Mouse (Mus musculus): ENCODE measurements at regions not wholly inside any gene's neighbourhood (a gene's known extent, or its start where the extent isn't known, plus 50 kb on each side); places are given as distances from the start of the nearest gene placed in this dataset.

DNA sequence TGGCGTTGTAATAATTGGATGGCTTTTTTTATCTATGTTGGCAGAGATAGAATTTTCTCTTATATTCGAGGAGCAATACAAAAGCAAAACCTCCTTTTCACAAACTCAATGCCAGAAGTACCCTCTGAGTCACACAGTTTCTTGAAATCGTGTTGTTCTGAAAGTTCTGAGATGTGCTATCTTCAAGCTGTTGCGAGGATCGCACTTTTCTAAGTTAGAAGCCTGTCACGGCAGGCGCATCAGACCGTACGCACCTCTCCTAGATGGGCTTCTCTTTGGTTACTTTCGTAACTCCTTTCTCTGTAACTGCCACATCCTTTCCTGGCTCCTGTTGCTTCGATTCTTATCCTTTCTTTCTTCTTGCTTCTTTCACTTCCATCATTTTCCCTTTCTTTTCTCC, 271.2 kb upstream of the Arrdc3 start:
- peak; percentile 75 for ATAC-seq (ENCODE audit: low TSS enrichment)

DNA sequence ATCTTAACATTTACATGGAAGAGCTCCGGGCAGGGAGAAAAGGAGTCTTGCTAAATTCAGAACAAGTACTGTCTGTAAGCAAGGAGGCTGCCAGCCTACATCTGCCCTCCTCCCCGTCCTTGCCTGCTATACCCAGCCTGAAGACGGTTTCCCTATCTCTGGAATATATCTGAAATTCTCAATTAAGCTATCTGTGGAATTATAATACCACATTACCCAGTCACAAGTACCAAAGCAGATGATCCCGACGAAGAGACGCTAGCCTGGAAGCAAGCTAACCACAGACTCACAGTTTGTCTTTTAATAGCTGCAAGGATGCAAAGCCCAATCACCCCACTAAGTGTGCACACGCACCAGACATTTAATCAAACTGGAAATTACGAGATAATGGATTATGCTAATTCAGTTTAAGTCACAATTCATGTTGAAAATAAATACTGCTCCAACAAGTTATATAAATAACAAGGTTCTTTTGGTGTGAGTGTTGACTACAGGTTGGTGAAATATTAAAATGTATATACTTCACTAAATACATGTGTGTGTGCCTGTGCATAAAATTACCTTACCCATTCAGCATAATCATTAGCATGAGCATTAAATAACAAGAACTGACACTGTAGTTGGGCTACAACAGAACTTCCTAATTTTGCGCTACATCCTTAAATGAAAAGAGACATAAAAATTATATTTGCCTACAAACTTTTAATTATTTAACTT, 269.9 kb upstream of the Arrdc3 start:
- ATAC-seq (ENCODE audit: low TSS enrichment): peak; percentile 96

DNA sequence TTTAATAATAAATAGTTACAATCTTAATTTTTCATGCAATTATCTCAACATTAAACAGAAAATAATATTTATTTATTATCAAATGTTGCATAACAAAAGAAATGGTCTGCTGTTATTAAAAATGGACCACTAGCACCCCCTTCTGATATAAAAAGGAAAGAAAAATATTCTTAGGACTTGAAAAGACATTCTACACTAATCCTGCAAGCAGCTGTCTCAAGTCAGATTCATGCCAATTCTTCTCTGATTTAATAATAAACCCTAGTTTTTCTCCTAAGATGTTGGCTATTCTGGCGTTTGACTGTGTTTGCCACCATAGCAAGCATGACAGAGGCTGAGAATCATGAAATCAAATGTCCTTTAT, 269.3 kb upstream of the Arrdc3 start:
- no peak for ATAC-seq (ENCODE audit: low TSS enrichment)

DNA sequence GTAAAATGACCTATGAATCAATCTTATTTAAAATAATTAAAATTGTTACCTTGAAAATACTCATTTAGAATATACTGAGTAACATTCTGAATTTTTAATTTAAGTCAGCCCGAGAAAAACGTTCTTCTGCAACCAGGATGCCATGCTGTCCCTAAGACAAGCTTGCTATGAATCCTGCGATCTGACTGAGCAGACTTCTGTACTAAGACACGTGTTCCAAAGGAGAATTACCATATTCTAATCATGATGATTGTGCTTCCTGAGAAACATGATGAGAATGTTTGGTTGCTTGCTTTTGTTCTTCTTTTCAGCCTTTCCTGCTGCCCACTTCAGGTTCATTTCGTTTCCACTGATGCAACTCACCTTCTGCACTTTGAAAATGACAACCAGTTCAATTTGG, 268.2 kb upstream of the Arrdc3 start:
- no peak for ATAC-seq (ENCODE audit: low TSS enrichment)

DNA sequence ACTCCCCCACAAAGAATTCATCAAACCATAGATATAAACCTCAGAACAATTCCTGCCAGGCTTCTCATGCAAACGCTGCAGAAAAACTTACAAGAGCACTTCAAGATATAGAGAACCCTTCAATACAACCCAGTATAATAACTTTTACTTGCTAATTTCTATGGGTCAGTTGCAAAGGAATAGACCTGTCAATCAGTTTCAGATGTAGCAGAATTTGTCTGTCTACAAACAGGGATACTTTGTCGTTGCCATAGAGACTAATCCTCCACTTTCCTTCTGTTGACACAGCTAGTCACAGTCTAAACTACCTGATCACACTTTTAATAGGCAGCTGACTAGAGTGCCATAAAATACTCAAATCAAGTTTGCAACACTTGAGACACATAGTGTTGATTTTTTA, 260.2 kb upstream of the Arrdc3 start:
- no peak for ATAC-seq (ENCODE audit: low TSS enrichment)

DNA sequence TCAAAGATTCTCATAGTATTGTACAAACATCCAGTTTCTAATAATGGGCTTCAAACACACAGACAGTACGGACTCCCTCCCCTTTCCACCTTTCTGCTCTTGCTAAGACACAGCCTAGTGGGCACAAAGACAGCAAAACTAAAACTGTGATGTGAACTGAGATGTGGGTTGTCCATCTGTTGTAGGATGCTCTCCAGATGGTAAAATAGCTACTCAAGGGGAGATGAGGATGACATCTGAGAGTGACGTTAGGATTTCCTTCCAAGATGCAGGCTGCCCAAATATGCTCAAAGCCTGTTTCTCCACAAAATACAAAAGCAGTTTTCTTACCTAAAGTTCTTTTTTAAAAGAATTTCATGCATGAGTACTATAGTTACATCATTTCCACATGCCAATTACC, 241.8 kb upstream of the Arrdc3 start:
- peak; percentile 73; the same call in 1 of the 2 replicates for ATAC-seq (ENCODE audit: low TSS enrichment)

DNA sequence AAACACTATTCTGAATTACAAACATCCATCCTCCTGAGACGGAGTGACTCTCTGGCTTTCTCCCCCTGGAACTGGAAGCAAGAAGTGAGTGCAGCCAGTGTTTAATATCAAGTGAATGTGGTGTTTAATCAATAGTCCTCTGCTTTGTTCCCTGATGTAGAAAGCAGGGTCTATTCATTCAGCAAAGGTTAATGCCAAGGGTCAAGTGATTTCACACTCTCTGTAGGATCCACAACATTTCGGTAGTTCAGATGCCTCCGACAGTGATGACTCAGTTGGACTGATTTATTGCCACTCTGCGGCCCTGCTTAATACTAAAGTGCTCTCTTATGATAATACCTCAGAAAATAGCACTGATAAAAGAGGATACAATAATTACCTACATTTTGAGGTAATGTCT, 235.6 kb upstream of the Arrdc3 start:
- ATAC-seq (ENCODE audit: low TSS enrichment): no peak

DNA sequence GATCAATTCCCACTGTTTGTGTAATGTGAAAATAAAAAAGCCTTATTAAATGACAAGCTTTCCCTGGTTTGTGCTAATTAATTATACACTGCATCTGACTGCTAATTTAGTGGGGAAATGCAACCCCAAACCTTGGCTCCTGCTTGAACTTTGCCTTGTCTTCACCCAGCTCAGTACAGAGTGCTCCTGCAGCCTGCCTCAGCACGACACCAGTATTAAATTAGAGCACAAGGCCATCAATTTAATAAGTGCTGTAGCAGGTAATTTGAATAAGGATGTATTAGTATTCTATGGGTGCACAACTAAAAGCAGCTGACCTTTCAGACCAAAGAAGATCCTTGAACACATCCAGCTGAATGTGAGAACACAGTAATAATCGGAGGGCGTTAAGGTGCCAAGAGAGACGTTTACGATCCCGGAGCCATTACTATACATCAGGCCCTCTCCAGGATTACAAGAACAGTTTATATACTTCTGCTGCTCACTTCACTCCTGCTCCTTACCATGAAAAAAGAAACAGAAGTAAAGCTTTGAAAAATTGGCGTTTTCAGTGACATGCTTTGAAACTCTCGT, 230.1 kb upstream of the Arrdc3 start:
- ATAC-seq (ENCODE audit: low TSS enrichment): no peak

DNA sequence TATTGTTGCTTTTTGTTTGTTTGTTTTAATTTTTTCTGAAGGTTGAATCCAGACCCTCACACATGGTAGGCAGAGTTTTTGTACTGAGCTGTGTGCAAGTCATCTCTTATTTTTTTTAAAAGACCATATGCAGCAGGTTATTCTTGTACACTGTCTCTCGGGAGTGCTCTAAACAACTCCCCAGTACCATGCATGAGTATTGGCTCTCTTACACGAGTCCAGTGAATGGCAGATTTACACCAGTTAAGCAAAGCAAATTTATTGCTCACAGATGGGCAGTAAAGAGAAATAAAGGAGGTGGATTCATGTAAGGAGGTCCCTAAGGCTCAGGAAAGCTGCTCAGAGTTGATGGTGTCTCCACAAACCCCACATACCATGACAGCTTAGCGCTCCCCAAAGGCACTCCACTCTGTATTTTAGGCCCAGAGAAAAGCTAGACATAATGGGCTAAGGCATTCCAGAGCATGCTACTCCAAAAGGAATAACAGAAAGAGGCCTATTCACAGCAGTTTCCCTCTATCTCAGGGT, 216.9 kb upstream of the Arrdc3 start:
- no peak for ATAC-seq (ENCODE audit: low TSS enrichment)

DNA sequence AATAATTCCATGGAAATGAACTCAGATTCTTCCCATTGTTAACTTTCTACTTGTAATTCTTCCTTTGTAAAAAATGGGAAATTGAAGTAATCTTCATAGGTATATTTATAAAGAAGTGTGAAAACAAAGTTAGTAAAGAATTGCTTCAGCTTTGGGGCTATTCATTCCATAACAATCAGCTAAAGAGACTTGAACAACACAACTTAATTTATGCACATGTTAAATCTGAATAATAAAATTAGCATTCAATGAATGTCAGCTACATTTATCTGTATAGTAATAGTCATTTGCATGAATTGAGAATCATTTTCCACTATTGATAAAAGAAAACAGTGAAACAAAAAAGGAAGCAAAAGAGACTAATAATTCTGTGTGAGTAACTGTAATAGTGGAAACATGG, 193.3 kb upstream of the Arrdc3 start:
- ATAC-seq (ENCODE audit: low TSS enrichment): no peak

DNA sequence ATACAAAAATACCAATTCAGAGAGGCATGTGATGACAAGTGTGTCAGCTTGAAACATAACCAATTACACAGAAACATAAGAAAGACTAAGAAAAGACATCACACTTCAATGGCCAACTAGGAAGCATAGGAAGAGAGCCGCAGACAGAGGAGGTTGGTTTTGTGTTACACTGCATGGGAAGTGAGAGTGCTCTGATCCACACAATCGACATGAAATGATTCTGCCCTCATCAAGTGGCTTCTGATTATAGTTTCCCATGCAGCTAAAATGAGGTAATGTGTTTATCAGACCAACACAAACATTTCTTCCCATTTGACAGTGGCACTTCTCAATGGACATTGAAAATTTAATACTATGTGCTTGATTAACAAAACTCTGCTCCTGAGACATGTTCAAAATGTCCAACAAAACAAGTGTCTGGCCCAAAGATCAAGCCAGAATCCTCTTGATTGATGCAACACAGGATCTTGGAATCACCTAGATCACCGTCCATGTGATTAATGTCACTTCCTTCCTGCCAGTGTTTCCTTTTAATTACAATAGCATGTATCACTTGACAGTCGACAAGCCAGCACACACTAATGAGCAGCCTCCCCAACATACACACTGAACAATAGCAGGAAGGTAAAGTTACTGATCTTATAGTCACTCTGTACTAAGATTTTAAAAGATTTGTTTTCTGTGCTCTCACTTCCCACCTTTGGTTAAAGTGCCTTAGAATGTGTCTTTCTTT, 192.4 kb upstream of the Arrdc3 start:
- ATAC-seq (ENCODE audit: low TSS enrichment): no peak

DNA sequence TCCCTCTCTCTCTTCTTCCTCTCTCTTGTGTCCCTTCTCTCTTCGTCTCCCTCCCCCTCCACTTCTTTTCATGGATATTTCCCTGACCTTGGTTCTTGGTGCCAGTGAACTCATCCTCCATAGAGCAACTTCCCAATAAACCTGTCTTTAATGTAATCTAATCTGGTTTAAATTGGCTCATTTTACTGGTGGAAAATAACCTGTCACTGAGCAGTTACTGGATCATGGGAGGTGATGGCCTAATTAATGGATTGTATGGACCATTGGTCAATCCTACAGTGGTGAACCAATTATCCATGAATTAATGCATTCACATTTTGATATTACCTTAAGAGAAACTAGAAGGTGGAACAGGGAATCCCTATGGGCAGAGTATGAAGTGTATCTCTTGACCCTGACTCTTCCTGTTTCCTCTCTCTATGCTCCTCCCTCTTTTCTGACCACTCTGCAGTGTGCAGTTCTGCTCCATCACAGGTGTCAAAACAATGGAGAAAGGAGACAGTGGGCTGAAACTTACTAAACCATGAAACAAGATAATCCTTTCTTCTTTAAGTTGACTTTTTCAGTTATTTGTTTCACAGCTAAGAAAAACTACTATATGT, 187.5 kb upstream of the Arrdc3 start:
- ATAC-seq (ENCODE audit: low TSS enrichment): no peak

DNA sequence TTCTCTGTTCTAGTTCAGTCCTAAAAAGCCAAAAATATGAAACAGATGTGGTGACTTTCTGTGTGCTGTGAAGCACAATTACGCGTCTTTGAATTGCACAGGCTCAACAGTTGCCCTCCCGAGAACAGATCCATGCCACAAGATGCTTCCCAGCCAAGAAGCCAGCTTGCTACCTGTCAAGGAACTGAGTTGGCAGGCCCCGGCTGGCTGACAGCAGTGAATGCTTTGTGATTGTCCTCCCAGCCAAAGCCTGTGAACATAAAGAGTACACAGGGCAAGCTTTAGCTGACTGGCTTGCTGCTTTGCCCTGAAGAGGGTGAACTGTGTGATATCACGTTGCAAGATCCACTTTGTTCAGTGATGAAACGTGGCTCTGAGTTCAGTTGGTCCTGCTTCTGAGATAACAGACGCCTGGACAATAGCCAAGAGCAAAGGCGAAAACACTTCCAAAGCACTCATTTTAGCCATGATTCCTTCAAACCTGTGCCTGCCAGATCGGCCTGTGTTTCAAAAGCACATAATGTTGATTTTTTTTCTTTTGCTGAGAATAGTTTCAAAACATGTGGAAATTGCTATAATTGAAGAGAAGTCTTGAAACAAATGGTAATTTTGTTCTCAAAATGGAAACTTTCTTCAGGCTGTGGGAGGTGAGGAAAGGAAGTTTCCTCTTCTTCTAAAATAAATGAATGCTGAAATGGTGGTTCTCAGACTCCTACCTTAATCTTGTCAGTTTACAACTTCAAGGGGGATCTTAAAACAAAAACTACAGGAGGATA, 173.5 kb upstream of the Arrdc3 start:
- peak; percentile 87 for ATAC-seq (ENCODE audit: low TSS enrichment)

DNA sequence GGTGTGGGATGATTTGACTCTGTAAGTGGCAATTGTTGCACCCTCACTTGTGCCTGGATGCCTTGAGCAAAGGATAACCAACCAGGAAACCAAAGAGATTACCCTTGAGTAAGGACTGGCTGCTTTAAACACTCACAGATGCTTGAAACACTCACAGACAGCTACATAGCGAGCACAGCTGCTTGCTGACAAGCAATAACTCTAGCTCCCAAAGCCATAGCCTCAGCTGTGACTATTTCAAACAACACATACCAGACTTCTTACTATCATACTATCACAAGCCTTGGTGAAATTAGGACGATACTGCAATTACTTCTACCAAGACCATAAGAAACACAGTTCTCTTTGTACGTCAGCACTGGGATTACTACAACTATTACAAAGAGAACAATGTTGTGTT, 163.9 kb upstream of the Arrdc3 start:
- ATAC-seq (ENCODE audit: low TSS enrichment): no peak

DNA sequence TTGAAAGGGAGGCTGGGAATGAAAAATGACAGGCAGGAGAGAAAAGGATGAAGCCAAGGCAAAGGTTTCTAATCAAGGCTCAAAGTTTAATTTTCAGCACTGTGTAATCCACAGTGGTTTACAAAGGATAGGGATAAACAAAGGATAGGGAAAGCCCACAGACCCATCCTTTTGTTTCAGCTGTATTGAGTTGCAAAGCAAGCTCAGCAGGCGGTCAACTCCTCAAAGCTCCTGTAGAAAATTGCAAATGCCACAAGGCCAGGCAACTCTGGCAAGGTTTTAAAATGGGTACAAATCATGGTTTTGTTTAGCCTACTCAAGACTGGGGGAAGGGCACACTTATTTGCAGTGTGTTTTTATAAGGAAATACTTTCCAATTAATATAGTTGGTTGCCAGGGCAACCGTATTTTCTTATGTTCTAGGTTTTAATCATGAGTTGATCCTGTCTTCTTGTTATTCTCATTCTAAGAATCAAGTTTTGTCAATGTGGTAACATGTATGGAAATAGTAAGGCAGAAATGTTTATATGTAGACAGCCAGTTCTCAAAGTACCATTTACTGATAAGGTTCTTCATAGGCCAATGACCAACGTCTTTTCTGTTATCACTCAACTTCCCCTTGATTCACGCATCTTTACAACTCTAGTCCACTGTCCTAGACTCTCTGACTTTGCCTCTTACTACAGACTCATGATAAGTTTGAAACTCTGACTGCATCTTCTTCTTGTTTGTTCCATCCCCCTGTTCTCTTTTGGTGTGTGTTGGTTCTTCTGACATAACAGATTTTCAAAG, 159.8 kb upstream of the Arrdc3 start:
- no peak for ATAC-seq (ENCODE audit: low TSS enrichment)

DNA sequence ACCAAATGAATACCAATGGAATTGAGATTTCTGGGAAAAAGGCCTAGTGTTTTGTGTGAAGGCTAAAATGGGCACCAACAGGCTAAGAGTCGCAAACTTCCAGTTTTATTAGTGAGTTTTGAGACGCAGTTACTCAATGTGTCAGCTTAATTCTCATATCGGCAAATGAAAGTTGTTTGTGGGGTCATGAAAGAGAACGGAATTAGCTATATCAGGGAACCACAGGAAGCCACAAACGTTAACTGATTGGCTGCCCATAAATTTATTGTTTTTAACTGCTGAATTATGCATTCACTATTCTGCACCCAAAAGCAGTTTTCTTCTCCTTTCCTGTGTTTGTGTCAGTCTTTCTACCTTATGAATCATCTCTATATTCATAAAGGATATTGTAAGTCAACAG, 154.0 kb upstream of the Arrdc3 start:
- no peak for ATAC-seq (ENCODE audit: low TSS enrichment)

DNA sequence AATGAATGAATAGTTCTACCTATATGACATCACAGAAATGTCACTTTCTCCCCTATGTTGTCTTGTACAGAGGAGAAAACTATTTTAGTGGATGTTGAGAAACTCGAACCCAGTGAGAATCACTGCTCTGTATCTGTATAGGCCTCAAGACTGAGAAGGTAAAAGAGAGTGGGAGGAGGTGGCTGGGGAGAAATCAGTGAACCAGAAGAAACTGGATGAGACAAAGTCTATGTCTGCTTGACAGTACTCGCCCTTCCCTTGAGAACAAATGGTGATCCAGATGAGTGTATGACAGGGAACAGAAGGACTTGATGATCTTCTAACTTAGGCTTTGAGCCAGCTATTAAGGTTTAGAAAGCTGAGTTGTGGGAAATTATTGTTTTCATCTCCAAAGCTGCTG, 137.2 kb upstream of the Arrdc3 start:
- no peak for ATAC-seq (ENCODE audit: low TSS enrichment)

DNA sequence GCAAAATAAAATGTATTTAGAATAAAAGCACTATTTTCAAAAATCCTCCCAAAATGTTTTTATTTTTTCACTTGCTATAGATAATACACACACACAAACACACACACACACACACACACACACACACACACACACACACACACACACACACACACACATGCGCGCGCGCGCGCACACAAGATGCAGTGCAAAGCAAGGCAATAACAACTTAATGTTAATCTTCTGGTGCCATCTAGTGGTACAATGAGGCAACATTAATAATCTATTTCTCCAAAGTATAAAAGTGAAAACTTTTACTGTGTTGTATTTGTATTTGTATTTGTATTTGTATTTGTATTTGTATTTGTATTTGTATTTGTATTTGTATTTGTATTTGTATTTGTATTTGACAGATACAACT, 136.2 kb upstream of the Arrdc3 start:
- peak; percentile 69 for ATAC-seq (ENCODE audit: low TSS enrichment)
